Mouse (Mus musculus) liver, embryonic 14.5 days (tissue): Measurements from ENCODE around the gene 2010003K11Rik. TPM values are rescaled to one million over a fixed set of nuclear protein-coding genes. Genes with fewer than 3 reads are reported as not detected.

Source experiments
- ATAC-seq: fragments of 200-750 bp; cut with Nextera tagmentation; 2 replicates; pipeline ENCODE4 v1.8.0; 2017; ENCODE audit warnings: moderate number of reproducible peaks, mild to moderate bottlenecking, moderate library complexity; ENCODE audit not compliant: insufficient read depth
- DNase-seq, 3 experiments: peaks; one replicate each; pipeline ENCODE4 v3.0.0-alpha.2; 2012 to 2013; ENCODE audit warnings: low read depth in 3 of 3, low spot score in 3 of 3
- H3K27ac ChIP-seq: fragments of 300-500 bp; sonication (generic); 2 replicates; pipeline ENCODE4 v1.5.1; 2014; ENCODE audit warnings: moderate library complexity, mild to moderate bottlenecking, control low read depth, inconsistent platforms
- H3K27me3 ChIP-seq: fragments of 300-500 bp; sonication (generic); 2 replicates; pipeline ENCODE4 v1.6.1; 2014; ENCODE audit warnings: mild to moderate bottlenecking, low read length, moderate library complexity; ENCODE audit not compliant: control insufficient read depth, insufficient read depth
- H3K36me3 ChIP-seq: fragments of 300-500 bp; sonication (generic); replicated peaks from 2 replicates; pipeline ENCODE4 v1.6.1; 2014; ENCODE audit warnings: low read depth; ENCODE audit not compliant: control insufficient read depth, insufficient read depth
- H3K4me1 ChIP-seq, 2 experiments: fragments of 200-500 bp in 1 of 2; fragments of 300-500 bp in 1 of 2; sonication (generic) in 1 of 2; replicated peaks; 2 replicates each; pipeline ENCODE4 v1.6.1; 2012 to 2014; ENCODE audit warnings: antibody characterized with exemption in 1 of 2, inconsistent platforms in 1 of 2, low read length in 1 of 2; ENCODE audit not compliant: control insufficient read depth in 2 of 2, insufficient read depth in 2 of 2
- H3K4me2 ChIP-seq: fragments of 300-500 bp; sonication (generic); 2 replicates; pipeline ENCODE4 v1.6.1; 2014; ENCODE audit warnings: low read depth, mild to moderate bottlenecking, control low read depth, moderate library complexity
- H3K4me3 ChIP-seq, 2 experiments: fragments of 200-500 bp in 1 of 2; fragments of 300-500 bp in 1 of 2; sonication (generic) in 1 of 2; 2 replicates each; pipeline ENCODE4 v1.5.1; 2012 to 2014; ENCODE audit warnings: low read depth in 2 of 2, low read length in 2 of 2, mild to moderate bottlenecking in 2 of 2, control low read depth in 1 of 2, inconsistent platforms in 1 of 2, moderate library complexity in 1 of 2; ENCODE audit not compliant: insufficient read depth in 1 of 2
- H3K9ac ChIP-seq: fragments of 300-500 bp; sonication (generic); replicated peaks from 2 replicates; pipeline ENCODE4 v1.6.1; 2014; ENCODE audit warnings: mild to moderate bottlenecking, control low read depth, moderate library complexity
- H3K9me3 ChIP-seq: fragments of 300-500 bp; sonication (generic); 2 replicates; pipeline ENCODE4 v1.6.1; 2016; ENCODE audit warnings: low read length, mixed read lengths; ENCODE audit not compliant: control insufficient read depth
- CTCF ChIP-seq: IDR thresholded peaks from 2 replicates; pipeline ENCODE4 v1.5.1; 2016; ENCODE audit warnings: antibody characterized with exemption, low read depth, control low read depth
- EP300 ChIP-seq: IDR thresholded peaks from 2 replicates; pipeline ENCODE4 v1.6.1; 2016; ENCODE audit warnings: antibody characterized with exemption, low read depth
- WGBS: fragments of 180-500 bp; shearing (Covaris S2); extraction: QIAGEN DNeasy Blood & Tissue Kit; methylation state at CpG from one replicate; pipeline ENCODE4 v1.1.7; 2014; ENCODE audit not compliant: insufficient replicate concordance; 5-methylcytosine and 5-hydroxymethylcytosine counted together
- polyA plus RNA-seq, 2 experiments: library from polyadenylated mRNA; depleted of rRNA in 1 of 2; stranded (reverse) in 1 of 2; unstranded in 1 of 2; fragments of >200 nt; fragmentation: Nextera tagmentation in 1 of 2; extraction: Ambion mirVana in 1 of 2; gene quantifications; 2 replicates each; pipeline versions ENCODE4 v1.2.1 to v1.2.3; 2012 to 2014

The 2010003K11Rik gene
- polyA plus RNA-seq, 2 experiments: 0.08 TPM; not detected in 1

GRCm38 (mm10) chr19:4451965-4452364 is 46.4 kb downstream of the 2010003K11Rik start:
- no peaks in the 10 kb centered on the region for H3K36me3 ChIP-seq
- WGBS: 45% methylated on average over 5 of the region's 5 CpGs
- no peak overlapping the region for H3K27ac ChIP-seq
- no peaks in the 10 kb centered on the region for H3K27me3 ChIP-seq
- H3K4me2 ChIP-seq: no peak overlapping the region
- TF ChIP-seq CTCF: no peak
- TF ChIP-seq EP300: no peak
- no peak for ATAC-seq
- H3K9me3 ChIP-seq: no peaks in the 10 kb centered on the region
- H3K4me1 ChIP-seq: no peaks in the 10 kb centered on the region; a peak in 1 of 4 replicates
- H3K4me3 ChIP-seq: no peak overlapping the region
- no peak overlapping the region for H3K9ac ChIP-seq
- no peak for DNase-seq

DNA sequence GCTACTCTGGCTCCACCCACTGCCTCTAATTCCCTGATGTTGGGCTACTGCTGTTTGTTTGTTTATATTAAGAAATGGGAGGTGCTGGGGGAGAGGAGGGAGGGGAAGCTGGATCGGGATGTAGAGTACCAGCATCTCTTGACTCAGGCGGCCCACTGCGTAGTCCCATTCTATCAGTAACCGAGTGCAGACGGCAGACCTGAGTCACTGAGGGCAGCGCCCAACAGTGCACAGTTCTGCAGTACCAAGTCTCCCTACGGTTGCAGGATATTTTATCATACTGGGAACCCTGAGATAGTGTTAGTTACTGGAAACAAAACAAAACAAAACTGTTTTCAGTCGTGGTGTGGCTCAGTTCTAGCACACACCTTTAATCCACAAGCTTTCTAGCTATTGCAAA is 47.3 kb downstream of the 2010003K11Rik start:
- 51% methylated on average over 8 of the region's 8 CpGs for WGBS

DNA sequence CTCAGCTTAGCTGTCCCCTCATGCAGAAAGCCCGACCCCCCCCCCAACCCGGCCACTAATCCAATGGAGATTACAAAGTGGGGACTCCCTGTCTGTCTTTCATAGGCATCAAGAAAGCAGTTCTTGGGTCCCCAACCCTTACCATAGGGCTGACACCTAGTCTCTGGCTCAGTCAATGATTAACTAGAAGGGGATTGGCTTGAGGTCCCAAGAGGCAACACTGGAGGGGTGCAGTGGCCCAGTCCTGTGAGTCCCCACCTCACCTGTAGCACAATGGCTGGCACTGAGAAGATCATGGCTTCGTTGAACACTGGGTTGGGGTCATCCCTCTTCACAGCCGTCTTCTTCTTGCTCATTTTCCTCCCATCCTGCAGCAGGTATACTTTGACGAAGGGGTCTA is 47.7 kb downstream of the 2010003K11Rik start:
- H3K9ac ChIP-seq: no peak overlapping the region
- no peak for TF ChIP-seq EP300
- no peak for TF ChIP-seq CTCF
- WGBS: 55% methylated on average over 5 of the region's 5 CpGs
- no peaks in the 10 kb centered on the region for H3K9me3 ChIP-seq
- no peaks in the 10 kb centered on the region for H3K36me3 ChIP-seq
- DNase-seq (no peak), ATAC-seq (no peak)
- H3K4me1 ChIP-seq: no peaks in the 10 kb centered on the region; a peak in 1 of 4 replicates
- no peak overlapping the region for H3K27ac ChIP-seq
- H3K27me3 ChIP-seq: no peaks in the 10 kb centered on the region
- H3K4me2 ChIP-seq: no peak overlapping the region
- H3K4me3 ChIP-seq: no peak overlapping the region

More for the DNA sequence above, 47.3 kb downstream of the 2010003K11Rik start:
- H3K36me3 ChIP-seq: no peaks in the 10 kb centered on the region
- no peak overlapping the region for H3K4me2 ChIP-seq
- no peaks in the 10 kb centered on the region for H3K27me3 ChIP-seq
- no peak for DNase-seq
- H3K9me3 ChIP-seq: no peaks in the 10 kb centered on the region
- H3K9ac ChIP-seq: no peak overlapping the region
- H3K27ac ChIP-seq: no peak overlapping the region
- no peak overlapping the region for H3K4me3 ChIP-seq
- H3K4me1 ChIP-seq: no peaks in the 10 kb centered on the region; a peak in 1 of 4 replicates
- TF ChIP-seq EP300: no peak
- no peak for TF ChIP-seq CTCF
- ATAC-seq: no peak

DNA sequence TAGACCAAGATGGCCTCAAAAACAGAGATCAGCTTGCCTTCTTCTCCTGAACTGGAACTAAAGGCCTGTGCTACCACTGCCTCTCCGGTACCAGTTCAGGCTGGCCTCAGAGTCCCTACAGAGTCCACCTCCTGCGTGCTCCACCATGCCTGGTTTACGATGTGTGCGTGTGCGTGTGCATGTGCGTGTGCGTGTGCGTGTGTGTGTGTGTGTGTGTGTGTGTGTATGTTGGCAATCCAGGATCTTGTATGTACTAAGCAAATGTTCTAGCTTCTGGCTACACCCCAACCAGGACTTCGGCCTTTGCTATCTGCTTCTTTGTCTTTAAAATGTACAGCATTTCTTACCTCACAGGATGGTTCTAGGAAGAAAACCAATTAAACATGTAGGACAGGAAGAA is 49.2 kb downstream of the 2010003K11Rik start:
- Histone ChIP-seq H3K27me3 (no peaks in the 10 kb centered on the region), H3K36me3 (no peaks in the 10 kb centered on the region), H3K4me2 (no peak overlapping the region), H3K4me1 (no peaks in the 10 kb centered on the region; a peak in 1 of 4 replicates), H3K27ac (no peak overlapping the region), H3K4me3 (no peak overlapping the region), H3K9ac (no peak overlapping the region), H3K9me3 (no peaks in the 10 kb centered on the region)
- DNase-seq (no peak), ATAC-seq (no peak)
- 83% methylated on average over 9 of the region's 9 CpGs for WGBS
- TF ChIP-seq EP300 (no peak), CTCF (no peak)

DNA sequence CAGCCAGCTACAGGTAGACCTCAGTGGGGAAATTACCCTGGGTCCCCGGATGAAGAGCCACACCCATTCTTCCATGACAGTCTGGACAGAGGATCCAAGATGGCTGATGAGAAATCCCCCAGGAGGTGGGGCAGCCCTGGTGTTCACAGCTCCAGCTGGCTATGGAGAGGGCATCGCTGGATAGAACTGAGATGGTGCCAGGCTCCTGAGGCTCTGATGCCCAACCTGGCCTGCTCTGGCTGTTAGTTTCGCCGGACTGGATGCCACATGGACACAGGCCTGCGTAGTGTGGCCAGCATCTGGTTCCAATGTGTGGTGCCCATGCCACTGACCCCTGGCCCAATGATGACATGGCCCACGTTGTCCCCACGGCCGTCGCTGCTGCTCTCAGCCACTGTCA is 50.9 kb downstream of the 2010003K11Rik start:
- no peaks in the 10 kb centered on the region; a peak in 1 of 4 replicates for H3K4me1 ChIP-seq
- DNase-seq (no peak), ATAC-seq (no peak)
- H3K4me3 ChIP-seq: no peak overlapping the region
- no peak overlapping the region for H3K4me2 ChIP-seq
- H3K27me3 ChIP-seq: no peaks in the 10 kb centered on the region
- no peak overlapping the region for H3K27ac ChIP-seq
- no peak overlapping the region for H3K9ac ChIP-seq
- no peaks in the 10 kb centered on the region for H3K36me3 ChIP-seq
- 77% methylated on average over 9 of the region's 9 CpGs for WGBS
- no peak for TF ChIP-seq CTCF
- no peak for TF ChIP-seq EP300
- no peaks in the 10 kb centered on the region for H3K9me3 ChIP-seq

Other genes with a start within 250 kb of the 2010003K11Rik start
- 2.8 and 3.5 TPM in 2 replicates for gene Ssh3, start 229.4 kb downstream of the 2010003K11Rik start, polyA plus RNA-seq (2012; rRNA removed)
- 1.3 and 1.4 TPM in 2 replicates for gene Ssh3, start 229.4 kb downstream of the 2010003K11Rik start, polyA plus RNA-seq (2014; fragmentation: Nextera tagmentation; extraction: Ambion mirVana)
- 0.93 and 1.3 TPM in 2 replicates for gene Ankrd13d, start 215.4 kb downstream of the 2010003K11Rik start, polyA plus RNA-seq (2012; rRNA removed)
- 0.45 and 0.66 TPM in 2 replicates for gene Ankrd13d, start 215.4 kb downstream of the 2010003K11Rik start, polyA plus RNA-seq (2014; fragmentation: Nextera tagmentation; extraction: Ambion mirVana)
- gene Grk2, start 192.4 kb downstream of the 2010003K11Rik start, polyA plus RNA-seq (2012; rRNA removed): 23.9 and 26.0 TPM in 2 replicates
- gene Grk2, start 192.4 kb downstream of the 2010003K11Rik start, polyA plus RNA-seq (2014; fragmentation: Nextera tagmentation; extraction: Ambion mirVana): 9.4 and 10.8 TPM in 2 replicates
- gene Kdm2a, start 100.3 kb downstream of the 2010003K11Rik start, polyA plus RNA-seq (2012; rRNA removed): 18.9 and 19.0 TPM in 2 replicates
- gene Kdm2a, start 100.3 kb downstream of the 2010003K11Rik start, polyA plus RNA-seq (2014; fragmentation: Nextera tagmentation; extraction: Ambion mirVana): 12.4 and 13.4 TPM in 2 replicates
- gene Rhod, start 59.2 kb downstream of the 2010003K11Rik start, polyA plus RNA-seq (2012; rRNA removed): 3.8 and 5.3 TPM in 2 replicates
- gene Rhod, start 59.2 kb downstream of the 2010003K11Rik start, polyA plus RNA-seq (2014; fragmentation: Nextera tagmentation; extraction: Ambion mirVana): 6.2 and 6.4 TPM in 2 replicates
- 0.06 and 0.15 TPM in 2 replicates for gene Syt12, start 21.1 kb downstream of the 2010003K11Rik start, polyA plus RNA-seq (2012; rRNA removed)
- 0.06 and 0.14 TPM in 2 replicates for gene Syt12, start 21.1 kb downstream of the 2010003K11Rik start, polyA plus RNA-seq (2014; fragmentation: Nextera tagmentation; extraction: Ambion mirVana)
- gene Pcx, start 11.9 kb upstream of the 2010003K11Rik start, polyA plus RNA-seq (2012; rRNA removed): 14.7 and 16.4 TPM in 2 replicates
- 25.6 and 29.1 TPM in 2 replicates for gene Pcx, start 11.9 kb upstream of the 2010003K11Rik start, polyA plus RNA-seq (2014; fragmentation: Nextera tagmentation; extraction: Ambion mirVana)
- 2.1 and 2.6 TPM in 2 replicates for gene Lrfn4, start 117.1 kb upstream of the 2010003K11Rik start, polyA plus RNA-seq (2012; rRNA removed)
- gene Lrfn4, start 117.1 kb upstream of the 2010003K11Rik start, polyA plus RNA-seq (2014; fragmentation: Nextera tagmentation; extraction: Ambion mirVana): 0.42 and 0.64 TPM in 2 replicates
- 20.0 and 26.7 TPM in 2 replicates for gene Rce1, start 127.1 kb upstream of the 2010003K11Rik start, polyA plus RNA-seq (2012; rRNA removed)
- 23.6 and 25.2 TPM in 2 replicates for gene Rce1, start 127.1 kb upstream of the 2010003K11Rik start, polyA plus RNA-seq (2014; fragmentation: Nextera tagmentation; extraction: Ambion mirVana)
- gene Gm960, start 200.1 kb upstream of the 2010003K11Rik start, polyA plus RNA-seq (2012; rRNA removed): 0.01 and 0.20 TPM in 2 replicates
- gene Gm960, start 200.1 kb upstream of the 2010003K11Rik start, polyA plus RNA-seq (2014; fragmentation: Nextera tagmentation; extraction: Ambion mirVana): 0.75 TPM in 1 of 2 replicates, not detected in the other
- 0.04 and 0.08 TPM in 2 replicates for gene Sptbn2, start 212.6 kb upstream of the 2010003K11Rik start, polyA plus RNA-seq (2012; rRNA removed)
- gene Sptbn2, start 212.6 kb upstream of the 2010003K11Rik start, polyA plus RNA-seq (2014; fragmentation: Nextera tagmentation; extraction: Ambion mirVana): 0.03 and 0.15 TPM in 2 replicates